Mouse (Mus musculus) stomach, postnatal 0 days (tissue): ENCODE results near the gene Ncoa3.

Experiments
- CTCF ChIP-seq: IDR thresholded peaks from 2 replicates; pipeline ENCODE4 v1.5.1; 2016; ENCODE audit warnings: antibody characterized with exemption, low read depth, mild to moderate bottlenecking, moderate library complexity
- EP300 ChIP-seq: optimal IDR thresholded peaks from 2 replicates; pipeline ENCODE3; 2016; ENCODE audit warnings: antibody characterized with exemption

GRCm38 (mm10) chr2:166086457-166087233, 94.2 kb downstream of the Ncoa3 start:
- TF ChIP-seq CTCF (no peak), EP300 (no peak)
